Mouse (Mus musculus) heart, adult 2 months (tissue): ENCODE results near the gene Erich6. TPM values are rescaled to one million over a fixed set of nuclear protein-coding genes. Genes with fewer than 3 reads are reported as not detected.
A peak's percentile ranks its signal among the peaks of the same experiment; 100 is the strongest.

Source experiments
- DNase-seq, 2 experiments: peaks; one replicate each; pipeline ENCODE4 v3.0.0; 2021
- H3K27ac ChIP-seq: fragments of 200-600 bp; 2 replicates; pipeline ENCODE4 v1.8.1; 2022
- H3K27me3 ChIP-seq: fragments of 200-500 bp; 2 replicates; pipeline ENCODE4 v1.6.1; 2012; ENCODE audit warnings: mild to moderate bottlenecking, low read length, inconsistent platforms, mixed read lengths; ENCODE audit not compliant: control insufficient read depth, insufficient read depth
- H3K36me3 ChIP-seq: fragments of 200-500 bp; 2 replicates; pipeline ENCODE4 v1.6.1; 2012; ENCODE audit warnings: low read length, inconsistent platforms; ENCODE audit not compliant: control insufficient read depth, insufficient read depth
- H3K4me1 ChIP-seq: fragments of 200-500 bp; 2 replicates; pipeline ENCODE4 v1.6.1; 2011; ENCODE audit warnings: low read length; ENCODE audit not compliant: control insufficient read depth, insufficient read depth
- H3K4me3 ChIP-seq: fragments of 200-600 bp; 2 replicates; pipeline ENCODE4 v1.8.1; 2022
- H3K79me2 ChIP-seq: fragments of 200-500 bp; replicated peaks from 2 replicates; pipeline ENCODE4 v1.6.1; 2012; ENCODE audit warnings: mild to moderate bottlenecking, inconsistent platforms, low read length, moderate library complexity, mixed read lengths; ENCODE audit not compliant: control insufficient read depth, insufficient read depth
- H3K9ac ChIP-seq: fragments of 200-500 bp; 2 replicates; pipeline ENCODE4 v1.6.1; 2012; ENCODE audit warnings: low read depth, mild to moderate bottlenecking, control low read depth, inconsistent platforms, low read length, mixed read lengths
- CTCF ChIP-seq: fragments of 200-600 bp; IDR thresholded peaks from 2 replicates; pipeline ENCODE4 v1.8.1; 2022; ENCODE audit warnings: antibody characterized with exemption, mild to moderate bottlenecking, moderate library complexity
- EP300 ChIP-seq: fragments of 200-500 bp; IDR thresholded peaks from 2 replicates; pipeline ENCODE4 v1.6.1; 2011; ENCODE audit warnings: low read depth, low read length, control low read depth; ENCODE audit not compliant: insufficient read depth
- POLR2A ChIP-seq: fragments of 200-500 bp; IDR thresholded peaks from 2 replicates; pipeline ENCODE4 v1.6.1; 2011; ENCODE audit warnings: mild to moderate bottlenecking, low read depth, low read length, control low read depth; ENCODE audit not compliant: insufficient read depth
- WGBS: fragments of 180-500 bp; shearing (Covaris S2); methylation state at CpG from one replicate; pipeline ENCODE4 v1.1.7; 2018; 5-methylcytosine and 5-hydroxymethylcytosine counted together
- intact Hi-C: fragments of 180-260 bp; cut with DNase I; formaldehyde crosslinking; loops from one replicate; pipeline ENCODE4 v1.15.1; 2025
- polyA plus RNA-seq: library from polyadenylated mRNA; depleted of rRNA; stranded (reverse); fragments of >200 nt; gene quantifications from 2 replicates; pipeline ENCODE4 v1.2.3, GENCODE M21; 2012; rRNA removed
- total RNA-seq, 2 experiments: library from RNA; stranded (reverse); gene quantifications; 2 replicates each; pipeline ENCODE4 v1.2.3; 2021

The Erich6 gene
- total and polyA plus RNA-seq, 3 experiments: 0.10 TPM; not detected in 2

- Histone ChIP-seq H3K4me3 (peak within 1 kb of the TSS; percentile 69), H3K9ac (peak within 1 kb of the TSS; percentile 98), H3K79me2 (peaks cover 5% of the 10 kb centered on the region), H3K27ac (peak within 1 kb of the TSS; percentile 96), H3K36me3 (peaks cover 16% of the 10 kb centered on the region), H3K4me1 (peaks cover 6% of the 10 kb centered on the region), H3K27me3 (no peaks in the 10 kb centered on the region)
- DNase-seq: peak; percentile 98 to 99
- intact Hi-C loops: loop anchor here (2.0 to 5.0 kb wide), 4 partner anchors 52 to 729 kb away; partner anchors contain the start of genes Eif2a, Pfn2, Serp1 and Siah2
- no peak for TF ChIP-seq EP300
- peak; percentile 98 for TF ChIP-seq POLR2A
- TF ChIP-seq CTCF: peak; percentile 32
- 2% methylated on average over 59 of the region's 59 CpGs for WGBS
These were observed 60.6 kb downstream of the Erich6 start, which contains the start of gene Selenot for GRCm38 (mm10) chr3:58576137-58577066. Selenot (plus strand) TSS chr3:58576636.

- no peak overlapping the region for H3K27ac ChIP-seq
- H3K4me3 ChIP-seq: no peak overlapping the region
- no peaks in the 10 kb centered on the region for H3K79me2 ChIP-seq
- H3K36me3 ChIP-seq: no peaks in the 10 kb centered on the region
- 83% methylated on average over 3 of the region's 3 CpGs for WGBS
- no peak overlapping the region for H3K9ac ChIP-seq
- intact Hi-C loops: no loop called here
- H3K4me1 ChIP-seq: no peaks in the 10 kb centered on the region
- no peaks in the 10 kb centered on the region for H3K27me3 ChIP-seq
- DNase-seq: no peak
- TF ChIP-seq POLR2A (no peak), CTCF (no peak), EP300 (no peak)
These were observed 66.2 kb downstream of the Erich6 start for GRCm38 (mm10) chr3:58570821-58571220.

Other genes starting within 250 kb of the Erich6 start
- gene Tsc22d2, start 222.5 kb downstream of the Erich6 start, total RNA-seq: 10 to 100 TPM; 22.9 to 26.8 TPM
- 7.3 and 8.3 TPM in 2 replicates for gene Tsc22d2, start 222.5 kb downstream of the Erich6 start, polyA plus RNA-seq
- gene Eif2a, start 111.4 kb downstream of the Erich6 start, total RNA-seq: 10 to 100 TPM; 32.0 to 42.0 TPM
- gene Eif2a, start 111.4 kb downstream of the Erich6 start, polyA plus RNA-seq: 9.3 and 27.5 TPM in 2 replicates
- gene Serp1, start 111.3 kb downstream of the Erich6 start, total RNA-seq: 10 to 100 TPM; 12.2 to 12.3 TPM
- 6.8 and 9.0 TPM in 2 replicates for gene Serp1, start 111.3 kb downstream of the Erich6 start, polyA plus RNA-seq
- gene Selenot, start 60.6 kb downstream of the Erich6 start, total RNA-seq: 100 to 1,000 TPM; 116 to 119 TPM
- 48.3 and 92.1 TPM in 2 replicates for gene Selenot, start 60.6 kb downstream of the Erich6 start, polyA plus RNA-seq
- gene Siah2, start 55.2 kb upstream of the Erich6 start, total RNA-seq: 10 to 100 TPM in 1 of 2 experiments, 1 to 10 TPM in 1; 8.8 to 10.9 TPM
- gene Siah2, start 55.2 kb upstream of the Erich6 start, polyA plus RNA-seq: 9.0 and 12.7 TPM in 2 replicates
- gene Mindy4b-ps, start 185.1 kb upstream of the Erich6 start, total RNA-seq: under 1 TPM; 0.20 to 0.21 TPM
- 0.31 and 0.67 TPM in 2 replicates for gene Mindy4b-ps, start 185.1 kb upstream of the Erich6 start, polyA plus RNA-seq
- not detected for gene Clrn1, start 248.1 kb upstream of the Erich6 start, total RNA-seq
- gene Clrn1, start 248.1 kb upstream of the Erich6 start, polyA plus RNA-seq: not detected in 2 replicates